Mouse (Mus musculus) liver, embryonic 14.5 days (tissue): ENCODE measurements at regions not wholly inside any gene's neighbourhood (a gene's known extent, or its start where the extent isn't known, plus 50 kb on each side); places are given as distances from the start of the nearest gene placed in this dataset.

Experiments used
- CTCF ChIP-seq: IDR thresholded peaks from 2 replicates; pipeline ENCODE4 v1.5.1; 2016; ENCODE audit warnings: antibody characterized with exemption, low read depth, control low read depth
- EP300 ChIP-seq: IDR thresholded peaks from 2 replicates; pipeline ENCODE4 v1.6.1; 2016; ENCODE audit warnings: antibody characterized with exemption, low read depth

- TF ChIP-seq CTCF (no peak), EP300 (no peak)
Observed at GRCm38 (mm10) chr4:150793146-150793545, 60.6 kb upstream of the Errfi1 start.
